ENCODE assay signal across 21 mouse cellular contexts in the genomic region with DNA sequence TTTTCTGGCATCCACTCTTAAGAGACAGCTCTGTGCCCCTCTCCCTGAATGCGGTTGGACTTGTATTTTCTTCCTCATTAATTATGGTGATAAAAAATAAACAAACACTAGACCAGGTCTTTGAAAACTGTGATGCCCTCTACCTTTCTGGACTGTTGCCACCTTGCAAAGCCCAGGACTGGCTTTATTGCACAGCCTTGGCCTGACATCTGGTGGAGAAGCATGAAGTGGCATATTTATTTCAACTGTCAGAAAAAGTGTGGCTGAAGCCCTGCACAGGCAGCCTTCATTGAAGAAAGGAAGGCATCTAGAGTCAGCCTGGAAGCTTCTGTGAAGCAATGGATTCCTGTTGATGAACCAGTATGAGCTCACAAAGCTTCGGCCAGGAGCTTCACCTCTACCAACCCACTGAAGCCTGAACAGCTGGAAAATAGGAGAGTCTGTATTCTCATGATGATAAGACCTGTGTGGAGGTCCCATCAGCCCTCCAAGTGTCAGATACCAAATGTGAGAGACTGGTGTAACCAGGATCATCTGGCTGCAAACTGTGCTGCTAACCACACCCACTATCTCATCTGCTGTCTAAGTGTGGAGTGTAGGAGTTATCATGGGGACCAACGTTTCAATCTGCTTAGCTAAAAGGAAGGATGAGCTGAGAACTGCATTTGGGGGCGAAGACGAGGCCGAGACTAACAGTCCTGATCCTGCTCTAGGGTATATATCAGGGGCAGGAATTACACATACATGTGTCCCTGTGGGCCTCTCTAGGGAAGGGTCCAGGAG. TPM values are rescaled to one million over a fixed set of nuclear protein-coding genes. Genes with fewer than 3 reads are reported as not detected.
DNase-seq lines count a peak whose midpoint lies in the region; ATAC-seq and TF ChIP-seq lines count a peak whose summit lies in the region.
"Had no signal": no experiment of that assay in that cellular context is flagged by ENCODE, and none has a peak within 500 bp of the region (broad histone marks: within the 10 kb centered on the region; RNA-seq: fewer than 3 reads in every experiment).

No protein-coding gene starts in this region.

- peak; percentile 58 for TF ChIP-seq CTCF in kidney, postnatal 0 days (IDR thresholded peaks at IDR 0.05; ENCODE audit: low read depth)
- TF ChIP-seq CTCF in liver, postnatal 0 days (IDR thresholded peaks at IDR 0.05; ENCODE audit: low read depth), result peak; percentile 27; the same call in 1 of the 2 replicates

- no peak overlapping the region for H3K4me2 ChIP-seq in embryonic facial prominence, embryonic 11.5 days (ENCODE audit: low read depth, low read length)
- no peak overlapping the region for H3K4me2 ChIP-seq in kidney, postnatal 0 days (ENCODE audit: low read length)
- H3K4me2 ChIP-seq in liver, postnatal 0 days (ENCODE audit: low read depth, low read length), result no peak overlapping the region
- H3K4me2 ChIP-seq: limb, embryonic 15.5 days; stomach, embryonic 15.5 days had no signal

- H3K9me3 ChIP-seq in embryonic facial prominence, embryonic 11.5 days (replicated peaks; ENCODE audit: control insufficient read depth, low read length), result no peaks in the 10 kb centered on the region
- H3K9me3 ChIP-seq in embryonic facial prominence, embryonic 10.5 days, result no peaks in the 10 kb centered on the region
- no peaks in the 10 kb centered on the region for H3K9me3 ChIP-seq in kidney, postnatal 0 days (replicated peaks; ENCODE audit: low read length)
- H3K9me3 ChIP-seq in liver, postnatal 0 days (ENCODE audit: low read length), result no peaks in the 10 kb centered on the region
- H3K9me3 ChIP-seq: heart, embryonic 10.5 days; limb, embryonic 15.5 days; stomach, embryonic 15.5 days had no signal

- H3K27me3 ChIP-seq in embryonic facial prominence, embryonic 11.5 days (ENCODE audit: control insufficient read depth, insufficient read depth, low read length), result no peaks in the 10 kb centered on the region
- no peaks in the 10 kb centered on the region for H3K27me3 ChIP-seq in embryonic facial prominence, embryonic 10.5 days (replicated peaks; ENCODE audit: low read depth, poor library complexity, severe bottlenecking)
- H3K27me3 ChIP-seq in kidney, postnatal 0 days (ENCODE audit: insufficient read depth, low read length), result no peaks in the 10 kb centered on the region
- no peaks in the 10 kb centered on the region for H3K27me3 ChIP-seq in liver, postnatal 0 days (ENCODE audit: insufficient read depth, low read length)
- H3K27me3 ChIP-seq: limb, embryonic 15.5 days; stomach, embryonic 15.5 days had no signal

- DNase-seq in embryonic facial prominence, embryonic 11.5 days (ENCODE audit: low spot score), result peak; percentile 3
- no peak for DNase-seq in embryonic facial prominence, embryonic 10.5 days (ENCODE audit: low spot score)
- no peak for DNase-seq in kidney, postnatal 0 days (ENCODE audit: low spot score)
- no peak for DNase-seq in kidney, adult 11 months
- no peak for DNase-seq in liver, postnatal 0 days
- no peak for DNase-seq in liver
- peak; percentile 43 for DNase-seq in brain, adult 2 months (ENCODE audit: low read depth, low spot score)
- no peak for DNase-seq in adrenal gland, postnatal 36 days
- DNase-seq: adrenal gland, adult 2 months; cerebellum, adult 8-10 months; embryo, embryonic 11 days; gastrocnemius, postnatal 36 days; retina, postnatal 1 day; thymus, postnatal 4 days had no signal

- WGBS in embryonic facial prominence, embryonic 11.5 days, result 81% methylated on average over 6 of the region's 6 CpGs
- WGBS in embryonic facial prominence, embryonic 10.5 days, result 80% methylated on average over 6 of the region's 6 CpGs
- 74% methylated on average over 6 of the region's 6 CpGs for WGBS in kidney, postnatal 0 days
- 74% methylated on average over 6 of the region's 6 CpGs for WGBS in liver, postnatal 0 days (ENCODE audit: insufficient replicate concordance)

- no peak for TF ChIP-seq EP300 in liver, postnatal 0 days (IDR thresholded peaks at IDR 0.05; ENCODE audit: low read depth)

- H3K4me1 ChIP-seq in embryonic facial prominence, embryonic 11.5 days (ENCODE audit: control insufficient read depth, insufficient read depth, low read length), result no peaks in the 10 kb centered on the region
- H3K4me1 ChIP-seq in embryonic facial prominence, embryonic 10.5 days, result no peaks in the 10 kb centered on the region
- H3K4me1 ChIP-seq in kidney, postnatal 0 days (replicated peaks; ENCODE audit: insufficient read depth, low read length), result no peaks in the 10 kb centered on the region
- no peaks in the 10 kb centered on the region for H3K4me1 ChIP-seq in liver, postnatal 0 days (ENCODE audit: insufficient read depth)
- H3K4me1 ChIP-seq: heart, embryonic 10.5 days; limb, embryonic 15.5 days; stomach, embryonic 15.5 days had no signal

- H3K4me3 ChIP-seq in embryonic facial prominence, embryonic 11.5 days (ENCODE audit: low read depth, low read length), result no peak overlapping the region
- H3K4me3 ChIP-seq in embryonic facial prominence, embryonic 10.5 days, result no peak overlapping the region
- H3K4me3 ChIP-seq in kidney, postnatal 0 days (replicated peaks; ENCODE audit: low read depth, low read length), result no peak overlapping the region
- no peak overlapping the region for H3K4me3 ChIP-seq in liver, postnatal 0 days (ENCODE audit: low read depth, low read length)
- H3K4me3 ChIP-seq: heart, embryonic 10.5 days; limb, embryonic 15.5 days; stomach, embryonic 15.5 days had no signal

- H3K27ac ChIP-seq in embryonic facial prominence, embryonic 11.5 days (replicated peaks; ENCODE audit: low read depth, low read length), result no peak overlapping the region
- H3K27ac ChIP-seq in embryonic facial prominence, embryonic 10.5 days (replicated peaks), result no peak overlapping the region
- no peak overlapping the region for H3K27ac ChIP-seq in kidney, postnatal 0 days
- H3K27ac ChIP-seq in liver, postnatal 0 days (ENCODE audit: low read depth), result no peak overlapping the region
- H3K27ac ChIP-seq: heart, embryonic 10.5 days; limb, embryonic 15.5 days; stomach, embryonic 15.5 days had no signal

- H3K9ac ChIP-seq in embryonic facial prominence, embryonic 11.5 days (replicated peaks; ENCODE audit: low read length), result no peak overlapping the region
- H3K9ac ChIP-seq in kidney, postnatal 0 days (ENCODE audit: low read depth, low read length), result no peak overlapping the region
- H3K9ac ChIP-seq in liver, postnatal 0 days (replicated peaks), result no peak overlapping the region
- H3K9ac ChIP-seq: limb, embryonic 15.5 days; stomach, embryonic 15.5 days had no signal

- ATAC-seq in embryonic facial prominence, embryonic 11.5 days (replicated peaks; ENCODE audit: insufficient number of reproducible peaks, low FRiP score, low TSS enrichment, low read depth), result no peak
- no peak for ATAC-seq in kidney, postnatal 0 days (replicated peaks; ENCODE audit: low FRiP score, low read depth)
- no peak for ATAC-seq in liver, postnatal 0 days

- no peaks in the 10 kb centered on the region for H3K36me3 ChIP-seq in embryonic facial prominence, embryonic 11.5 days (replicated peaks; ENCODE audit: control insufficient read depth, insufficient read depth, low read depth, low read length)
- H3K36me3 ChIP-seq in embryonic facial prominence, embryonic 10.5 days (replicated peaks), result no peaks in the 10 kb centered on the region
- H3K36me3 ChIP-seq in kidney, postnatal 0 days (ENCODE audit: insufficient read depth, low read length), result no peaks in the 10 kb centered on the region
- H3K36me3 ChIP-seq in liver, postnatal 0 days (replicated peaks; ENCODE audit: insufficient read depth, low read length), result no peaks in the 10 kb centered on the region
- H3K36me3 ChIP-seq: heart, embryonic 10.5 days; limb, embryonic 15.5 days; stomach, embryonic 15.5 days had no signal

RNA-seq across cellular contexts. Expression of gene Prlhr, which starts 35.6 kb away (rescaled TPM):
- not detected in 2 replicates for polyA plus RNA-seq in embryonic facial prominence, embryonic 11.5 days (2014; fragmentation: Nextera tagmentation; extraction: Ambion mirVana)
- polyA plus RNA-seq in embryonic facial prominence, embryonic 10.5 days (2016; fragmentation: Nextera tagmentation; extraction: Ambion mirVana), result not detected in 2 replicates
- not detected in 2 replicates for polyA plus RNA-seq in kidney, postnatal 0 days (2015; fragmentation: Nextera tagmentation; extraction: Ambion mirVana)
- polyA plus RNA-seq in liver, postnatal 0 days (2015; fragmentation: Nextera tagmentation; extraction: Ambion mirVana), result not detected in 2 replicates
- total RNA-seq in adrenal gland, postnatal 36 days (2021), result under 1 TPM; 0.23 to 0.50 TPM
- total RNA-seq: gastrocnemius, postnatal 36 days; heart, postnatal 25 days; megakaryocyte, adult 5-6 weeks; monocyte, adult 5-6 weeks had no signal
- polyA plus RNA-seq: heart, embryonic 10.5 days; limb, embryonic 15.5 days; lung, embryonic 16.5 days; stomach, embryonic 15.5 days had no signal

Comparison
In these comparisons a context has a peak if more than half of its experiments do, and no peak if none do; other contexts are left out.
1. DNase-seq: peak in embryonic facial prominence, embryonic 11.5 days (single experiment) and brain, adult 2 months (single experiment); none in embryonic facial prominence, embryonic 10.5 days (single experiment), kidney, postnatal 0 days (single experiment), kidney, adult 11 months (single experiment), liver, postnatal 0 days (single experiment), liver (single experiment) and adrenal gland, postnatal 36 days (0 of 2).